Mouse (Mus musculus): ENCODE data around the gene P2rx3. TPM values are rescaled to one million over a fixed set of nuclear protein-coding genes. Genes with fewer than 3 reads are reported as not detected.

The P2rx3 gene
- total and polyA plus RNA-seq, 2 experiments from 2014 or later: 0.41 TPM; not detected in 1

DNA sequence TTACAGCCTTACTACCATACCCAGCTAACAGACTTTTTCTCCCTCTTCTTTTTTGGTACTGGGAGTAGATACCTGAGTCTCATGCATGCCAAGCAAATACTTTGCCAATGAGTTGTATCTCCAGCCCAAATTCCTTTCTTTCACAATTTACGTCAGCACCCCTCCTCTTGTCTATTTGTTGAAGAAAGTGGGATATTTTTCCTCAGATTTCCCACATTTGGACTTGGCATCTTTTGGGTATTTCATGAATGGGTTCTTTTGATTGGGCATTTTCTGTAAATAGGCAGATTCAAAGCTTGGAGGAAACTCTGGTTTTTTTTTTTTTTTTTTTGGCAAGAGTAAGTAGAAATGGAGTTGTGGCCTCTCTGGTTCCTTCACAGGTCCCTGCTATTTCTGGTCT is 85.0 kb downstream of the P2rx3 start:
- no peak for TF ChIP-seq CTCF (IDR thresholded peaks at IDR 0.05; ENCODE audit: low read depth)
- no peaks in the 10 kb centered on the region for H3K27me3 ChIP-seq (ENCODE audit: insufficient read depth, low read length)
- H3K9me3 ChIP-seq (ENCODE audit: low read length): no peaks in the 10 kb centered on the region
- no peaks in the 10 kb centered on the region for H3K36me3 ChIP-seq (ENCODE audit: insufficient read depth)
- H3K4me2 ChIP-seq (ENCODE audit: low read depth): no peak overlapping the region
- no peak overlapping the region for H3K9ac ChIP-seq
- ATAC-seq: no peak
- no peak overlapping the region for H3K27ac ChIP-seq (ENCODE audit: low read depth, low read length)
- no peaks in the 10 kb centered on the region for H3K4me1 ChIP-seq (ENCODE audit: insufficient read depth)
- no peak for DNase-seq
- no peak overlapping the region for H3K4me3 ChIP-seq (ENCODE audit: low read depth, low read length)
- 60% methylated on average over 1 of the region's 1 CpGs for WGBS

DNA sequence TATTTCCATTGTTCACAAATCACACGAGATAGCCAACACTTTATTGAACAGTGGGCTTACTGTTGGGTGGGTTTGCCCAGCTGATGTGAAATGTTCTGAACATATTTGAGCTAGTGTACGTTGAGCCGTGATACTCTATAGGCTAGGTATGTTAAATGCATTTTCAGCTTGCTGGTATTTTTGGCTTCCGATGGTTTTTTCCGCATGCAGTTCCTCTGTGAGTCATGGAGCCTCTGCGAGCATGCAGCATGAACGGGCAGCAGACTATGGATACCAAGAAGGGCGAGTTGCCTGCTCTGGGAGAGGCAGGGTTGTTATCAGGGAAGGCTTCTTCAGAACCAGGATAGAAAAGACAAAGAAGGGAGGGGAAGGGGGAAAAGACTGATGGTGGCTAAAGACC is 86.2 kb downstream of the P2rx3 start:
- Histone ChIP-seq H3K9me3 (ENCODE audit: low read length) (no peaks in the 10 kb centered on the region), H3K4me1 (ENCODE audit: insufficient read depth) (no peaks in the 10 kb centered on the region), H3K27ac (ENCODE audit: low read depth, low read length) (no peak overlapping the region), H3K36me3 (ENCODE audit: insufficient read depth) (no peaks in the 10 kb centered on the region), H3K9ac (no peak overlapping the region), H3K4me3 (ENCODE audit: low read depth, low read length) (no peak overlapping the region), H3K27me3 (ENCODE audit: insufficient read depth, low read length) (no peaks in the 10 kb centered on the region), H3K4me2 (ENCODE audit: low read depth) (no peak overlapping the region)
- DNase-seq: no peak
- no peak for ATAC-seq
- 91% methylated on average over 8 of the region's 8 CpGs for WGBS
- no peak for TF ChIP-seq CTCF (IDR thresholded peaks at IDR 0.05; ENCODE audit: low read depth)

- 68% methylated on average over 2 of the region's 2 CpGs for WGBS
- peak; percentile 56 for DNase-seq
- ATAC-seq: peak; percentile 56
Measured at GRCm38 (mm10) chr2:84948721-84949120, 88.5 kb downstream of the P2rx3 start.

More at GRCm38 (mm10) chr2:84948721-84949120, 88.5 kb downstream of the P2rx3 start:
- Histone ChIP-seq H3K4me3 (ENCODE audit: low read depth, low read length) (no peak overlapping the region), H3K36me3 (ENCODE audit: insufficient read depth) (no peaks in the 10 kb centered on the region), H3K9ac (no peak overlapping the region), H3K27me3 (ENCODE audit: insufficient read depth, low read length) (no peaks in the 10 kb centered on the region), H3K27ac (ENCODE audit: low read depth, low read length) (peak overlapping the region; percentile 37; the same call in 1 of the 2 replicates), H3K4me1 (ENCODE audit: insufficient read depth) (no peaks in the 10 kb centered on the region), H3K4me2 (ENCODE audit: low read depth) (no peak overlapping the region), H3K9me3 (ENCODE audit: low read length) (no peaks in the 10 kb centered on the region)
- no peak for TF ChIP-seq CTCF (IDR thresholded peaks at IDR 0.05; ENCODE audit: low read depth)

Other genes with a start within 250 kb of the P2rx3 start
- gene Ube2l6, start 238.6 kb downstream of the P2rx3 start, total RNA-seq (2014; rRNA removed): 14.8 and 15.1 TPM in 2 replicates
- gene Ube2l6, start 238.6 kb downstream of the P2rx3 start, polyA plus RNA-seq (2015; fragmentation: Nextera tagmentation; extraction: Ambion mirVana): 14.9 and 18.1 TPM in 2 replicates
- 0.29 TPM in 1 of 2 replicates, not detected in the other for gene Smtnl1, start 214.8 kb downstream of the P2rx3 start, total RNA-seq (2014; rRNA removed)
- gene Smtnl1, start 214.8 kb downstream of the P2rx3 start, polyA plus RNA-seq (2015; fragmentation: Nextera tagmentation; extraction: Ambion mirVana): 0.17 TPM in 1 of 2 replicates, not detected in the other
- 67.3 and 74.6 TPM in 2 replicates for gene Timm10, start 210.5 kb downstream of the P2rx3 start, total RNA-seq (2014; rRNA removed)
- 97.7 and 116 TPM in 2 replicates for gene Timm10, start 210.5 kb downstream of the P2rx3 start, polyA plus RNA-seq (2015; fragmentation: Nextera tagmentation; extraction: Ambion mirVana)
- 0.92 and 3.0 TPM in 2 replicates for gene Slc43a1, start 198.6 kb downstream of the P2rx3 start, total RNA-seq (2014; rRNA removed)
- 0.91 and 0.94 TPM in 2 replicates for gene Slc43a1, start 198.6 kb downstream of the P2rx3 start, polyA plus RNA-seq (2015; fragmentation: Nextera tagmentation; extraction: Ambion mirVana)
- 17.7 and 23.7 TPM in 2 replicates for gene Rtn4rl2, start 150.8 kb downstream of the P2rx3 start, total RNA-seq (2014; rRNA removed)
- gene Rtn4rl2, start 150.8 kb downstream of the P2rx3 start, polyA plus RNA-seq (2015; fragmentation: Nextera tagmentation; extraction: Ambion mirVana): 25.8 and 26.1 TPM in 2 replicates
- gene Slc43a3, start 100.9 kb downstream of the P2rx3 start, total RNA-seq (2014; rRNA removed): 2.2 and 7.6 TPM in 2 replicates
- gene Slc43a3, start 100.9 kb downstream of the P2rx3 start, polyA plus RNA-seq (2015; fragmentation: Nextera tagmentation; extraction: Ambion mirVana): 3.5 and 3.8 TPM in 2 replicates
- not detected in 2 replicates for gene Prg2, start 57.0 kb downstream of the P2rx3 start, total RNA-seq (2014; rRNA removed)
- gene Prg2, start 57.0 kb downstream of the P2rx3 start, polyA plus RNA-seq (2015; fragmentation: Nextera tagmentation; extraction: Ambion mirVana): not detected in 2 replicates
- gene Prg3, start 49.2 kb downstream of the P2rx3 start, total RNA-seq (2014; rRNA removed): not detected in 2 replicates
- gene Prg3, start 49.2 kb downstream of the P2rx3 start, polyA plus RNA-seq (2015; fragmentation: Nextera tagmentation; extraction: Ambion mirVana): not detected in 2 replicates
- 131 and 144 TPM in 2 replicates for gene Ssrp1, start 228 bp downstream of the P2rx3 start, total RNA-seq (2014; rRNA removed)
- gene Ssrp1, start 228 bp downstream of the P2rx3 start, polyA plus RNA-seq (2015; fragmentation: Nextera tagmentation; extraction: Ambion mirVana): 137 and 155 TPM in 2 replicates
- gene Tnks1bp1, start 10.6 kb upstream of the P2rx3 start, total RNA-seq (2014; rRNA removed): 47.9 and 77.0 TPM in 2 replicates
- 15.7 and 22.8 TPM in 2 replicates for gene Tnks1bp1, start 10.6 kb upstream of the P2rx3 start, polyA plus RNA-seq (2015; fragmentation: Nextera tagmentation; extraction: Ambion mirVana)
- gene Aplnr, start 98.8 kb upstream of the P2rx3 start, total RNA-seq (2014; rRNA removed): 12.1 and 22.6 TPM in 2 replicates
- gene Aplnr, start 98.8 kb upstream of the P2rx3 start, polyA plus RNA-seq (2015; fragmentation: Nextera tagmentation; extraction: Ambion mirVana): 23.9 and 25.3 TPM in 2 replicates
- 31.5 and 36.7 TPM in 2 replicates for gene Lrrc55, start 159.7 kb upstream of the P2rx3 start, total RNA-seq (2014; rRNA removed)
- 11.2 and 14.6 TPM in 2 replicates for gene Lrrc55, start 159.7 kb upstream of the P2rx3 start, polyA plus RNA-seq (2015; fragmentation: Nextera tagmentation; extraction: Ambion mirVana)

Data from forebrain, postnatal 0 days (tissue).